ENCODE assay signal across 11 mouse cellular contexts in the genomic region with DNA sequence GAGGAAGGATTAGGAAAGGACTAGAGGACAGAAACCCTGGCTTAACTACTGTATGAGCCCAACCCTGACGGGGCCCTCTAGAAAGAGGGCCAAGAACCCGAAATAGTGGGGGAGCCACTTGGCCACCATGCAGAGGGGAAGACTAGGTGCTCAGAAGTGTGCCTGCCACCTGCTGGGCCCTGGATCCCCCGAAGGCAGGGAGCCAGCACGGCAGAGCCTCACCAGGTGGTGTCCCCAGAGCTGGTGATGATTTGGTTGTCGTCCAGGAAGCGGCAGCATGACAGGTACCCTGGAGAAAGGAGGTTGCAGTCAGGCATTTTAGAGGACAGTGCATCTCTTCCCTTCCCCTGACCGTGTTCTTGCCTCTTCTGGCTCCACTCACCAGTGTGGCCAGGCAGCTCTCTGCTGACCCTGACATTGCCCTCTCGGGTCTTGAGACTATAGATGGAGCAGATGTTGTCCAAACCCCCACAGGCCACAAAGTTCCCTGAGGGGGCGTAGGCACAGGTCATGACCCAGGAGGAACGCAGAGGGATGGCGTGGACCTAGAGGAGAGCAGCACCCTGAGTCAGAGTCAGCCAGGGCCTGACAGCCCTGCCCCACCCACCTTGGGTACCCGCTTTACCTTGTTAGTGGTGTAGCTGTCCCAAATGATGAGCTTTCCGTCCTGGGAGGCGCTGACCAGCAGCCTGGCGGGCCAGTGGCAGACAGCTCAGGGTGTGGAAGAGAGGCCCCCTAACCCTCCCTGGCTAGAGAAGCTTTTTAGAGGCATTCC. TPM values are rescaled to one million over a fixed set of nuclear protein-coding genes. Genes with fewer than 3 reads are reported as not detected.
DNase-seq lines count a peak whose midpoint lies in the region; ATAC-seq and TF ChIP-seq lines count a peak whose summit lies in the region.
"Had no signal": no experiment of that assay in that cellular context is flagged by ENCODE, and none has a peak within 500 bp of the region (broad histone marks: within the 10 kb centered on the region; RNA-seq: fewer than 3 reads in every experiment).

No protein-coding gene starts in this region.

- TF ChIP-seq CTCF in liver, postnatal 0 days (IDR thresholded peaks at IDR 0.05; ENCODE audit: low read depth): no peak

- no peak for ATAC-seq in liver, embryonic 12.5 days
- ATAC-seq in liver, postnatal 0 days: no peak
- no peak for ATAC-seq in intestine, embryonic 15.5 days
- ATAC-seq in frontal cortex, adult (ENCODE audit: low TSS enrichment): no peak

- no peaks in the 10 kb centered on the region for H3K27me3 ChIP-seq in liver, embryonic 12.5 days (replicated peaks)
- H3K27me3 ChIP-seq in liver, postnatal 0 days (ENCODE audit: insufficient read depth, low read length): no peaks in the 10 kb centered on the region
- no peaks in the 10 kb centered on the region for H3K27me3 ChIP-seq in intestine, embryonic 15.5 days (replicated peaks)
- no peaks in the 10 kb centered on the region for H3K27me3 ChIP-seq in myocyte (ENCODE audit: control insufficient read depth, insufficient read depth, insufficient read length)

- peaks cover 34% of the 10 kb centered on the region for H3K79me2 ChIP-seq in myocyte (ENCODE audit: control insufficient read depth, insufficient read depth)

- peak; percentile 39 for TF ChIP-seq POLR2A in myocyte (IDR thresholded peaks at IDR 0.05; ENCODE audit: insufficient read length, low read depth)

- no peak for TF ChIP-seq EP300 in liver, postnatal 0 days (IDR thresholded peaks at IDR 0.05; ENCODE audit: low read depth)

- no peaks in the 10 kb centered on the region for H3K9me3 ChIP-seq in liver, embryonic 12.5 days (replicated peaks)
- no peaks in the 10 kb centered on the region for H3K9me3 ChIP-seq in liver, postnatal 0 days (ENCODE audit: low read length)
- no peaks in the 10 kb centered on the region for H3K9me3 ChIP-seq in intestine, embryonic 15.5 days

- H3K4me1 ChIP-seq in liver, embryonic 12.5 days: peaks cover 75% of the 10 kb centered on the region
- peaks cover 16% of the 10 kb centered on the region for H3K4me1 ChIP-seq in liver, postnatal 0 days (ENCODE audit: insufficient read depth)
- H3K4me1 ChIP-seq in intestine, embryonic 15.5 days (replicated peaks): peaks cover 37% of the 10 kb centered on the region

- H3ac ChIP-seq in myocyte (ENCODE audit: control insufficient read depth, insufficient read length): no peak overlapping the region

- peaks cover 62% of the 10 kb centered on the region for H3K36me3 ChIP-seq in liver, embryonic 12.5 days
- peaks cover 59% of the 10 kb centered on the region for H3K36me3 ChIP-seq in liver, postnatal 0 days (replicated peaks; ENCODE audit: insufficient read depth, low read length)
- H3K36me3 ChIP-seq in intestine, embryonic 15.5 days: peaks cover 42% of the 10 kb centered on the region
- H3K36me3 ChIP-seq in myocyte (ENCODE audit: control insufficient read depth, insufficient read depth): no peaks in the 10 kb centered on the region

- peak; percentile 70 for DNase-seq in cerebellum, adult 11-12 months
- DNase-seq in cerebellum, adult 11 months: no peak
- no peak for DNase-seq in liver, postnatal 0 days
- no peak for DNase-seq in Muller cell, postnatal 12 days (ENCODE audit: inconsistent ontology term)
- DNase-seq: kidney, adult 9 months; lung, postnatal 36 days had no signal

- no peak overlapping the region for H3K27ac ChIP-seq in liver, embryonic 12.5 days
- no peak overlapping the region for H3K27ac ChIP-seq in liver, postnatal 0 days (ENCODE audit: low read depth)
- H3K27ac ChIP-seq in intestine, embryonic 15.5 days: peak overlapping the region; percentile 28; the same call in 1 of the 2 replicates

- WGBS in liver, embryonic 12.5 days (ENCODE audit: insufficient replicate concordance): 83% methylated on average over 15 of the region's 15 CpGs
- 78% methylated on average over 15 of the region's 15 CpGs for WGBS in liver, postnatal 0 days (ENCODE audit: insufficient replicate concordance)
- WGBS in intestine, embryonic 15.5 days: 76% methylated on average over 15 of the region's 15 CpGs

- no peak overlapping the region for H3K4me3 ChIP-seq in liver, embryonic 12.5 days
- H3K4me3 ChIP-seq in liver, postnatal 0 days (ENCODE audit: low read depth, low read length): no peak overlapping the region
- no peak overlapping the region for H3K4me3 ChIP-seq in intestine, embryonic 15.5 days (replicated peaks)
- no peak overlapping the region for H3K4me3 ChIP-seq in myocyte

- H3K9ac ChIP-seq in liver, embryonic 12.5 days: no peak overlapping the region
- no peak overlapping the region for H3K9ac ChIP-seq in liver, postnatal 0 days (replicated peaks)
- peak overlapping the region; percentile 20; the same call in 1 of the 2 replicates for H3K9ac ChIP-seq in intestine, embryonic 15.5 days

- H3K4me2 ChIP-seq in liver, embryonic 12.5 days: 0 out of 2 replicates have a peak overlapping the region, but pooled peaks have one; percentile 4
- no peak overlapping the region for H3K4me2 ChIP-seq in liver, postnatal 0 days (ENCODE audit: low read depth, low read length)
- H3K4me2 ChIP-seq in intestine, embryonic 15.5 days (replicated peaks): 0 out of 2 replicates have a peak overlapping the region, but pooled peaks have one; percentile 78
- H3K4me2 ChIP-seq in myocyte (ENCODE audit: low read depth): no peak overlapping the region

TF ChIP-seq in myocyte, 11 proteins besides CTCF, POLR2A, EP300 and RAD21:
- TF ChIP-seq E2F4 (IDR thresholded peaks at IDR 0.05; ENCODE audit: insufficient read depth): no peak
- TF ChIP-seq USF1 (IDR thresholded peaks at IDR 0.05; ENCODE audit: low read depth): no peak
- peak; percentile 18 for TF ChIP-seq POLR2AphosphoS2 (IDR thresholded peaks at IDR 0.05; ENCODE audit: insufficient read length, low read depth)
- no peak for TF ChIP-seq SRF (IDR thresholded peaks at IDR 0.05; ENCODE audit: control insufficient read depth, insufficient read length, low read depth)
- no peak for TF ChIP-seq MYOG (IDR thresholded peaks at IDR 0.05; ENCODE audit: control insufficient read depth in 1 of 3, insufficient read depth in 1 of 3, insufficient read length in 2 of 3, low read depth in 2 of 3)
TF ChIP-seq in myocyte: peak in this region for 1.

RNA-seq across cellular contexts. Expression of a gene that starts 3.6 kb away (rescaled TPM):
- 1.7 and 2.3 TPM in 2 replicates for polyA plus RNA-seq in liver, embryonic 12.5 days (2016; fragmentation: Nextera tagmentation; extraction: Ambion mirVana)
- polyA plus RNA-seq in liver, postnatal 0 days (2015; fragmentation: Nextera tagmentation; extraction: Ambion mirVana): 0.13 and 0.26 TPM in 2 replicates
- 0.42 and 0.63 TPM in 2 replicates for polyA plus RNA-seq in intestine, embryonic 15.5 days (2015; fragmentation: Nextera tagmentation; extraction: Ambion mirVana)
- not detected for polyA plus RNA-seq in myocyte (2012; fragmentation: generic; extraction: Trizol)
- polyA plus RNA-seq: cerebellum, adult 2 months had no signal

RNA-seq across cellular contexts. Expression of a gene that starts 3.9 kb away (rescaled TPM):
- polyA plus RNA-seq in liver, embryonic 12.5 days (2016; fragmentation: Nextera tagmentation; extraction: Ambion mirVana): 215 and 221 TPM in 2 replicates
- polyA plus RNA-seq in liver, postnatal 0 days (2015; fragmentation: Nextera tagmentation; extraction: Ambion mirVana): 165 and 177 TPM in 2 replicates
- 341 and 386 TPM in 2 replicates for polyA plus RNA-seq in intestine, embryonic 15.5 days (2015; fragmentation: Nextera tagmentation; extraction: Ambion mirVana)
- 632 TPM for polyA plus RNA-seq in myocyte (2012; fragmentation: generic; extraction: Trizol)

RNA-seq across cellular contexts. Expression of a gene that starts 11.1 kb away (rescaled TPM):
- 5.6 and 6.0 TPM in 2 replicates for polyA plus RNA-seq in liver, embryonic 12.5 days (2016; fragmentation: Nextera tagmentation; extraction: Ambion mirVana)
- polyA plus RNA-seq in liver, postnatal 0 days (2015; fragmentation: Nextera tagmentation; extraction: Ambion mirVana): 2.8 and 4.0 TPM in 2 replicates
- polyA plus RNA-seq in intestine, embryonic 15.5 days (2015; fragmentation: Nextera tagmentation; extraction: Ambion mirVana): 8.4 and 10.4 TPM in 2 replicates
- polyA plus RNA-seq in myocyte (2012; fragmentation: generic; extraction: Trizol): 9.6 TPM

RNA-seq across cellular contexts. Expression of a gene that starts 23.9 kb away (rescaled TPM):
- not detected in 2 replicates for polyA plus RNA-seq in liver, embryonic 12.5 days (2016; fragmentation: Nextera tagmentation; extraction: Ambion mirVana)
- polyA plus RNA-seq in liver, postnatal 0 days (2015; fragmentation: Nextera tagmentation; extraction: Ambion mirVana): not detected in 2 replicates
- 4.5 and 6.0 TPM in 2 replicates for polyA plus RNA-seq in intestine, embryonic 15.5 days (2015; fragmentation: Nextera tagmentation; extraction: Ambion mirVana)
- not detected for polyA plus RNA-seq in myocyte (2012; fragmentation: generic; extraction: Trizol)

RNA-seq across cellular contexts. Expression of a gene that starts 27.1 kb away (rescaled TPM):
- polyA plus RNA-seq in liver, embryonic 12.5 days (2016; fragmentation: Nextera tagmentation; extraction: Ambion mirVana): 48.4 and 55.3 TPM in 2 replicates
- polyA plus RNA-seq in liver, postnatal 0 days (2015; fragmentation: Nextera tagmentation; extraction: Ambion mirVana): 27.5 and 27.7 TPM in 2 replicates
- polyA plus RNA-seq in intestine, embryonic 15.5 days (2015; fragmentation: Nextera tagmentation; extraction: Ambion mirVana): 60.4 and 64.2 TPM in 2 replicates
- 53.0 TPM for polyA plus RNA-seq in myocyte (2012; fragmentation: generic; extraction: Trizol)

Comparison
In these comparisons a context has a peak if more than half of its experiments do, and no peak if none do; other contexts are left out.
1. H3K4me2 ChIP-seq: peak in liver, embryonic 12.5 days (single experiment) and intestine, embryonic 15.5 days (single experiment); none in liver, postnatal 0 days (single experiment) and myocyte (single experiment).